Mouse (Mus musculus): Measurements from ENCODE around the gene Dcun1d4. TPM values are rescaled to one million over a fixed set of nuclear protein-coding genes. Genes with fewer than 3 reads are reported as not detected.

The Dcun1d4 gene
- 4.7 and 5.3 TPM in 2 replicates for polyA plus RNA-seq (2012)

GRCm38 (mm10) chr5:73480700-73481099, at the start of gene Dcun1d4:
TSS of gene Dcun1d4 (plus strand) at chr5:73481000.

Other genes starting within 250 kb of the Dcun1d4 start
- gene Fryl, start 224.4 kb upstream of the Dcun1d4 start, polyA plus RNA-seq (2012): 64.6 and 89.4 TPM in 2 replicates
- gene Ociad1, start 188.2 kb upstream of the Dcun1d4 start, polyA plus RNA-seq (2012): 101 TPM in 2 replicates
- gene Ociad2, start 140.0 kb upstream of the Dcun1d4 start, polyA plus RNA-seq (2012): 0.82 and 1.2 TPM in 2 replicates
- gene Cwh43, start 74.9 kb upstream of the Dcun1d4 start, polyA plus RNA-seq (2012): not detected in 2 replicates
- gene Lrrc66, start 151.5 kb downstream of the Dcun1d4 start, polyA plus RNA-seq (2012): 0.05 and 0.55 TPM in 2 replicates
- 1.8 and 2.3 TPM in 2 replicates for gene Sgcb, start 166.8 kb downstream of the Dcun1d4 start, polyA plus RNA-seq (2012)
- 0.09 and 0.16 TPM in 2 replicates for gene Spata18, start 170.4 kb downstream of the Dcun1d4 start, polyA plus RNA-seq (2012)